Mouse (Mus musculus): ENCODE data around the gene Brca1. TPM values are rescaled to one million over a fixed set of nuclear protein-coding genes. Genes with fewer than 3 reads are reported as not detected.
"Not testable (repeated sequence)": the region's sequence is repeated elsewhere in the genome, so short reads cannot be mapped to it uniquely, and the experiment has no call there.

Gene Brca1
- polyA plus RNA-seq, 1 experiment from 2014 or later = 13.6 TPM

- H3K4me3 ChIP-seq = peak overlapping the region; percentile 85
- peaks cover 24% of the 10 kb centered on the region for H3K36me3 ChIP-seq
- ATAC-seq (ENCODE audit: low FRiP score, low read depth); H3K9me3 ChIP-seq; H3K27me3 ChIP-seq; H3K27ac ChIP-seq; H3K9ac ChIP-seq: not testable (repeated sequence)
- peaks cover 20% of the 10 kb centered on the region for H3K4me1 ChIP-seq
- peak overlapping the region; percentile 57 for H3K4me2 ChIP-seq (replicated peaks)
- WGBS = 36% methylated on average over 15 of the region's 15 CpGs
Observed at GRCm38 (mm10) chr11:101441450-101442126, 110.2 kb downstream of the Brca1 start.

Other genes with a start within 250 kb of the Brca1 start
- gene Becn1, start 249.7 kb downstream of the Brca1 start, polyA plus RNA-seq (2015; fragmentation: Nextera tagmentation; extraction: Ambion mirVana) = 124 and 127 TPM in 2 replicates
- gene Psme3, start 235.7 kb downstream of the Brca1 start, polyA plus RNA-seq (2015; fragmentation: Nextera tagmentation; extraction: Ambion mirVana) = 136 and 144 TPM in 2 replicates
- 1.4 TPM in 2 replicates for gene Aoc2, start 226.9 kb downstream of the Brca1 start, polyA plus RNA-seq (2015; fragmentation: Nextera tagmentation; extraction: Ambion mirVana)
- gene Aoc3, start 221.3 kb downstream of the Brca1 start, polyA plus RNA-seq (2015; fragmentation: Nextera tagmentation; extraction: Ambion mirVana) = 0.20 and 0.31 TPM in 2 replicates
- gene G6pc, start 184.4 kb downstream of the Brca1 start, polyA plus RNA-seq (2015; fragmentation: Nextera tagmentation; extraction: Ambion mirVana) = not detected in 2 replicates
- 79.5 and 84.5 TPM in 2 replicates for gene Aarsd1, start 134.3 kb downstream of the Brca1 start, polyA plus RNA-seq (2015; fragmentation: Nextera tagmentation; extraction: Ambion mirVana)
- gene Gm27029, start 127.2 kb downstream of the Brca1 start, polyA plus RNA-seq (2015; fragmentation: Nextera tagmentation; extraction: Ambion mirVana) = 11.5 and 12.6 TPM in 2 replicates
- gene Rundc1, start 126.9 kb downstream of the Brca1 start, polyA plus RNA-seq (2015; fragmentation: Nextera tagmentation; extraction: Ambion mirVana) = 19.3 and 21.3 TPM in 2 replicates
- gene Ptges3l, start 126.6 kb downstream of the Brca1 start, polyA plus RNA-seq (2015; fragmentation: Nextera tagmentation; extraction: Ambion mirVana) = 15.3 and 15.7 TPM in 2 replicates
- 328 and 347 TPM in 2 replicates for gene Rpl27, start 109.7 kb downstream of the Brca1 start, polyA plus RNA-seq (2015; fragmentation: Nextera tagmentation; extraction: Ambion mirVana)
- 8.3 and 9.5 TPM in 2 replicates for gene Ifi35, start 103.5 kb downstream of the Brca1 start, polyA plus RNA-seq (2015; fragmentation: Nextera tagmentation; extraction: Ambion mirVana)
- 10.0 and 12.0 TPM in 2 replicates for gene Rnd2, start 87.0 kb downstream of the Brca1 start, polyA plus RNA-seq (2015; fragmentation: Nextera tagmentation; extraction: Ambion mirVana)
- 35.7 and 39.7 TPM in 2 replicates for gene Vat1, start 85.7 kb downstream of the Brca1 start, polyA plus RNA-seq (2015; fragmentation: Nextera tagmentation; extraction: Ambion mirVana)
- gene Nbr1, start 194 bp upstream of the Brca1 start, polyA plus RNA-seq (2015; fragmentation: Nextera tagmentation; extraction: Ambion mirVana) = 70.9 and 78.1 TPM in 2 replicates
- 3.2 and 3.6 TPM in 2 replicates for gene Tmem106a, start 30.3 kb upstream of the Brca1 start, polyA plus RNA-seq (2015; fragmentation: Nextera tagmentation; extraction: Ambion mirVana)
- gene Gm11634, start 47.3 kb upstream of the Brca1 start, polyA plus RNA-seq (2015; fragmentation: Nextera tagmentation; extraction: Ambion mirVana) = not detected in 2 replicates
- gene Rdm1, start 75.2 kb upstream of the Brca1 start, polyA plus RNA-seq (2015; fragmentation: Nextera tagmentation; extraction: Ambion mirVana) = 42.6 and 47.4 TPM in 2 replicates
- gene Arl4d, start 113.6 kb upstream of the Brca1 start, polyA plus RNA-seq (2015; fragmentation: Nextera tagmentation; extraction: Ambion mirVana) = 2.0 and 2.2 TPM in 2 replicates
- 47.4 and 47.9 TPM in 2 replicates for gene Dhx8, start 181.0 kb upstream of the Brca1 start, polyA plus RNA-seq (2015; fragmentation: Nextera tagmentation; extraction: Ambion mirVana)
- 15.6 and 17.9 TPM in 2 replicates for gene Etv4, start 233.4 kb upstream of the Brca1 start, polyA plus RNA-seq (2015; fragmentation: Nextera tagmentation; extraction: Ambion mirVana)

All from limb, embryonic 13.5 days (tissue).